Mouse (Mus musculus) embryonic facial prominence, embryonic 10.5 days (tissue): ENCODE measurements around the gene Prkcq. TPM values are rescaled to one million over a fixed set of nuclear protein-coding genes. Genes with fewer than 3 reads are reported as not detected.

Experiments used
- DNase-seq: peaks from one replicate; pipeline ENCODE4 v3.0.0-alpha.2; 2017; ENCODE audit warnings: low spot score
- H3K27ac ChIP-seq: fragments of 300-500 bp; sonication (generic); replicated peaks from 2 replicates; pipeline ENCODE4 v1.5.1; 2016; ENCODE audit warnings: mild to moderate bottlenecking
- H3K27me3 ChIP-seq: fragments of 300-500 bp; sonication (generic); replicated peaks from 2 replicates; pipeline ENCODE4 v1.6.1; 2016; ENCODE audit warnings: low read depth, mild to moderate bottlenecking; ENCODE audit not compliant: poor library complexity, severe bottlenecking
- H3K36me3 ChIP-seq: fragments of 300-500 bp; sonication (generic); replicated peaks from 2 replicates; pipeline ENCODE4 v1.6.1; 2016; ENCODE audit warnings: mild to moderate bottlenecking, moderate library complexity
- H3K4me1 ChIP-seq: fragments of 300-500 bp; sonication (generic); 2 replicates; pipeline ENCODE4 v1.6.1; 2016
- H3K4me3 ChIP-seq: fragments of 300-500 bp; sonication (generic); 2 replicates; pipeline ENCODE4 v1.5.1; 2016; ENCODE audit warnings: mild to moderate bottlenecking, moderate library complexity
- H3K9me3 ChIP-seq: fragments of 300-500 bp; sonication (generic); 2 replicates; pipeline ENCODE4 v1.6.1; 2016; ENCODE audit warnings: mild to moderate bottlenecking
- WGBS: fragments of 180-500 bp; shearing (Covaris S2); methylation state at CpG from one replicate; pipeline ENCODE4 v1.1.7; 2016; 5-methylcytosine and 5-hydroxymethylcytosine counted together
- polyA plus RNA-seq: library from polyadenylated mRNA; unstranded; fragments of >200 nt; fragmentation: Nextera tagmentation; extraction: Ambion mirVana; gene quantifications from 2 replicates; pipeline ENCODE4 v1.2.1, GENCODE M21; 2016

Gene Prkcq
- polyA plus RNA-seq, 1 experiment from 2014 or later, result 1.9 TPM

DNA sequence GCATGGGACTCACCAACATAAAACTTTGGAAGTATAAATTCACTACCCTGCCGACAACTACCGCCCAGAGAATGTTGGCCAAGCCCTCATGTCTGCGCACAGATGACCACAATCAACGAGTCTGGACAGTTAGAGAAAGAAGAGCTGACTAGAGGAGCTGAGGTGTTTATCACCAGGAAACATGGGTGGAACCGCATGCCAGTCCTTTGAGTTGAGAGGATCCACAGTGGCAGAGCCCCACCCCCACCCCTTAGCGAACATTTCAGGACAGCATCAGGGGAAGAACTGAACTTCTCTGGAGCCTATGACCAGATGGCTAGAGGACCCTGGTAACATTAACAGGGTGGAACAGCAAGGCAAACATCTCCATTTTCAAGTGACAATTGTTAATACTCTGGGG lies 37.4 kb downstream of the Prkcq start:
- H3K4me3 ChIP-seq, result no peak overlapping the region
- no peak for DNase-seq
- H3K4me1 ChIP-seq, result 0 out of 2 replicates have a peak, but pooled peaks cover 1% of the 10 kb centered on the region
- H3K9me3 ChIP-seq, result no peaks in the 10 kb centered on the region
- H3K36me3 ChIP-seq, result no peaks in the 10 kb centered on the region
- H3K27ac ChIP-seq, result no peak overlapping the region
- no peaks in the 10 kb centered on the region for H3K27me3 ChIP-seq
- WGBS, result 83% methylated on average over 6 of the region's 6 CpGs

DNA sequence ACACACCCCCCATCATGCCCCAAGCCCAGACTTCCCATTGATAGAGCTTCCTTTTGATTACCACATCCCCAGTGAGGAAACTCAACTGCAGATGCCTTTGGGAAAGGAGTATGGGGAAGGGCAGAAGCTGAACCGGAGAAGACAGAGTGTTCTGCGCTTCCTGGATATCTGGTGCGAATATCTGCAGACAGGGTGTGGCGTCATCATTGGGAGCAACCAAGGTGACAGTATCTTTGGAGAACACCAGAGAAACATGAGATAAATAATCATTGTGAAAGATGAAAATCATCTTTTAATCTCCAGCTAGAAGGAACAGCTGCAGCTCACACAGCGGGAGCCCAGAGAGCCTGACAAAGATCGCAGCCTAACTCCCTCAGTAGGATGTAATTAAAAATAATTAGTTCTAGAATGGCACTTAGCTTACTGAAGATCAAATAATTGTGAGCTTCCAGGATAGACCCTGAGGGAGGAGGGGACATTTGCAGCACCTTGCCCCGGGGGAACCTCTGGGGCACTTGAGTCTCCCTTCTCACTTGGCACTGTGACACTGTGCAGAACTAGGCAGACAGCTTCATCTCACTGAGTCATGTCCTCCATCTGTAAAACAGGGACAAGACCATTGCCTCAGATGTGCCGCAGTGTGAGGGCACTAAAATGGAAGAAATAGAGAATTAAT lies 38.5 kb downstream of the Prkcq start:
- DNase-seq, result no peak
- Histone ChIP-seq H3K27me3 (no peaks in the 10 kb centered on the region), H3K36me3 (no peaks in the 10 kb centered on the region), H3K4me3 (no peak overlapping the region), H3K4me1 (no peaks in the 10 kb centered on the region), H3K9me3 (no peaks in the 10 kb centered on the region), H3K27ac (no peak overlapping the region)
- 81% methylated on average over 8 of the region's 8 CpGs for WGBS

DNA sequence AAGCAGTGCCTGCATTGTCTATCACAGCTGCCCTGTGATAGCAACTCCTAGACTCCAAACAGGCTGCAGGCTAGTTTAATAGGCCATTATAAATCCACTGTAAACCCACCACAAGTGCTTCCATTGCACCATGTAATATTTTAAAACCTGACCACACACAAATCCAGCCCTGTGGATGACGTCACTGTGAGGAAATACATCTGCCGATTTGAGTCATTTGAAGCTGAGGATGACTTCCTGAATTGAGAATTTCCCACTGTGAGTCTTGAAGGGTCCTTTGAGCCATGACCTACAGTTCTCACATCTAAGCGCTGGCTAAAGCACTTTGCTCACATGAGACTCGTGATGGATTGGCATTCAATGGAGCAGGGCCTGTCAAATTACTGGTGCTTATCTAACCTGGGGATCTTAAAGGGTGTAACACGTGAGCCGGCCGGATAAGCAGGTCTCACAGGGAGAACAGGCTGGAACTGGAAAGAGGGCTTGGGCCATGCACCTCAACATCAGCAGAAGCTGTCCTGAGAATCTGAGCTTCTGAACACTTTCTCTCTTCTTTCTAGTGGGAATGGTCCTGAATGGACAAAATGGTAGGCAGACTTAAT lies 40.2 kb downstream of the Prkcq start:
- no peak for DNase-seq
- no peak overlapping the region for H3K27ac ChIP-seq
- WGBS, result 72% methylated on average over 7 of the region's 7 CpGs
- H3K4me1 ChIP-seq, result no peaks in the 10 kb centered on the region
- no peaks in the 10 kb centered on the region for H3K36me3 ChIP-seq
- H3K9me3 ChIP-seq, result no peaks in the 10 kb centered on the region
- no peak overlapping the region for H3K4me3 ChIP-seq
- no peaks in the 10 kb centered on the region for H3K27me3 ChIP-seq

DNA sequence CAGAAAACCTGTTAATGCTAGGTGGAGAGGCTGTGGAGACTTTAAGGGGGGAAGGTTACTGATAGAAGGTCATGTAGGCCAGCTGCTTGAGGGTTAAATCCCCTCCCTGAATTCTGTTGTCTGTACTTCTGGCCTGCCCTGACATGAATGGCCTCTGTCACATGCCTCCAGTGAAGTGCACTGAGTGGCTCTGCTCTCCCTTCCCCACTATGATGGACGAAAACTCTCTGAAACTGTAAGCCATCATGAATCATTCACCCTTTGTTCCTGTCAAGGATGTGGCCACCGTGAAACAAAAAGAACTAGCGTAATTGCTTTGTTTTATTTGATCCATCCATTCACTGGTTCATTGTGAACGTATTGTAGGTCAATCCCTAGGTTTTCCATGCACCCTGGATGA lies 44.5 kb downstream of the Prkcq start:
- Histone ChIP-seq H3K36me3 (no peaks in the 10 kb centered on the region), H3K27ac (no peak overlapping the region), H3K27me3 (no peaks in the 10 kb centered on the region), H3K4me3 (no peak overlapping the region), H3K9me3 (no peaks in the 10 kb centered on the region), H3K4me1 (no peaks in the 10 kb centered on the region)
- DNase-seq, result no peak
- WGBS, result 80% methylated on average over 4 of the region's 4 CpGs

DNA sequence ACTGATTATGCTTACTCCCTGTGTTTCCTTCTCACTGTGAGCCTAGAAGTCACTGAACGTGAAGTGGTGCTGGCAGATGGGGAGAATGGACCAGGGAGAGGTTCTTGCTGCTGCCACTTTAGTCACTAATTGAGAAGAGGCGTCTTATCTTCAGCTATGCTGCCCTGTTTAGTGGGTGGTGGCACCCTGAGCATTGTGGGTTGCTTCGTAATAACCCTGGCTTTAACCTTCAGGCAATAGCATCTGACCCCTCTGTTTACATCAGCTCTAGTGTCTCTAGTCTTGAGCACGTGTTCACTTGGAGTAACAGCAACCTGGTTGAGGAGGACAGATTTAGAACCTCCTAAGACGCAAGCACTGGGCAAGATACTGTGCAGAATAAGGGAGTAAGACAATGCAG lies 44.9 kb downstream of the Prkcq start:
- Histone ChIP-seq H3K27me3 (no peaks in the 10 kb centered on the region), H3K27ac (no peak overlapping the region), H3K4me1 (no peaks in the 10 kb centered on the region), H3K4me3 (no peak overlapping the region), H3K36me3 (no peaks in the 10 kb centered on the region), H3K9me3 (no peaks in the 10 kb centered on the region)
- 77% methylated on average over 5 of the region's 5 CpGs for WGBS
- no peak for DNase-seq

DNA sequence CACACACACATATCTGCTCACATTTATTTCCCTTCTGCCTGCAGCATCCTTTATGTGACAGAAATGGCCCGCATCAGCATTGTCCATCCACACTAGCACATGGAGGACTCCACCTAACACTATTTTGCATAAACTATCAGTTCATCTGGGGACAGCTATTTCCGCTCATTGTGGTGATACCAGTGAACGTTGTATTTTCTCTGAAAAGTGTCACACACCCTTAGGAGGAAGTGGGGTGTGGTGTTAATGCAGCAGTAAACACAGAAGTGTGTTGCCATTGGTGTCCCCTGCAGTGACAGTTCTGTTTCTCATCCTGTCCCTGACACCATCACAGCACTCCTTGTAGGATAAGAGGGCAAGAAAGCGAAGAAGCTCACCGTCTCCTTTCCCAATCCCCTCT lies 46.2 kb downstream of the Prkcq start:
- no peaks in the 10 kb centered on the region for H3K4me1 ChIP-seq
- H3K27ac ChIP-seq, result no peak overlapping the region
- H3K4me3 ChIP-seq, result no peak overlapping the region
- no peaks in the 10 kb centered on the region for H3K36me3 ChIP-seq
- no peaks in the 10 kb centered on the region for H3K27me3 ChIP-seq
- no peak for DNase-seq
- H3K9me3 ChIP-seq, result no peaks in the 10 kb centered on the region
- WGBS, result 85% methylated on average over 5 of the region's 5 CpGs

DNA sequence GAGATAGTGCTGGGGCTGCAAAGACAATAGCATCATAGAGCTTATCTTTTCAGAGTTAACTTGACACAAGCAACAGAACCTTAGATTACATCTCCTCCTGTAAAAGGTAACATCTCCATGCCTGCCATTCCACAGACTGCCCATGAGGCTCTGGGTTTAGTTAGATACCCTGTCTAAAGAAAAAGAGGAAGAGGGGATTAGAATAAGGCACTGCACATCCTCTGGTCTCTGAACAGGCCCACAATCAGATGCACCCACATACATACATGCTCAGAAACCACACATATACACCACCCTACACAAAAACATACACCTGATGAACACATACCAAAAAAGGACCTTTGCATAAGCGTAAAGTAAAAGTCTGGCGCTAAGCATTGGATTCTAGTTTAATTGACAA lies 47.4 kb downstream of the Prkcq start:
- H3K36me3 ChIP-seq, result no peaks in the 10 kb centered on the region
- no peaks in the 10 kb centered on the region for H3K4me1 ChIP-seq
- H3K27me3 ChIP-seq, result no peaks in the 10 kb centered on the region
- no peaks in the 10 kb centered on the region for H3K9me3 ChIP-seq
- DNase-seq, result no peak
- no peak overlapping the region for H3K4me3 ChIP-seq
- no peak overlapping the region for H3K27ac ChIP-seq
- WGBS, result 96% methylated on average over 2 of the region's 2 CpGs

DNA sequence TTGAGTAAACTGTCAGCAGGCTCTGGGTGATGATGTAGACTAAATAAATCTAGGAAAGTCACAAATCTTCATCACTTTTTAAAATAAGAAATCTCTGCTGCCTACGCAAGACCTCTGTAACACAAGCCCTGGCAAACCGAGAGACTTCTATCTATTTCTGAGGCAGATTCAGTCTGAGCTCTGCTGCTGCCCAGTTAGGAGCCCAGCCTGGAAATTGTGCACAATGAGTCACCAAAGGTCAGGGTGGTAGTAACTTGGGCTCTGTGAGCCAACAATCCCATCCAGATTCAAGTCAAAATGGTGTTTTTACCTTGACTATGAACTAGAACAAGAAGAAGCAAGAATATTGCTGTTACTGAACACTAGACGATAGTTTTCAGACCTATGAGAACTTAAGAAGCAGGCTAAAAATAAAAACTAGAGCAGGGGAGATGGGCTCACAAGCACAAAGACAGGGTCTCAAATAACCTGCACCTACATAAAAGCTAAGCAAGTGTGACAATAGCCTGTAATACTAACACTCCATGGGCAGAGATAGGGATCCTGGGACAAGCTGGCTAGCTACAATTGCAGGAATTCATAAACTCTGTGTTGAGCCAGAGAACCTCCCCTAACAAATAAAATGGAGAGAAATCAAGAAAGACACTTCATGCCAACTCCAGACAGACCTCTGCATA lies 53.0 kb downstream of the Prkcq start:
- no peaks in the 10 kb centered on the region for H3K36me3 ChIP-seq
- WGBS, result 91% methylated on average over 3 of the region's 3 CpGs
- H3K4me3 ChIP-seq, result no peak overlapping the region
- H3K4me1 ChIP-seq, result no peaks in the 10 kb centered on the region
- DNase-seq, result no peak
- H3K27ac ChIP-seq, result no peak overlapping the region
- no peaks in the 10 kb centered on the region for H3K27me3 ChIP-seq
- no peaks in the 10 kb centered on the region for H3K9me3 ChIP-seq

DNA sequence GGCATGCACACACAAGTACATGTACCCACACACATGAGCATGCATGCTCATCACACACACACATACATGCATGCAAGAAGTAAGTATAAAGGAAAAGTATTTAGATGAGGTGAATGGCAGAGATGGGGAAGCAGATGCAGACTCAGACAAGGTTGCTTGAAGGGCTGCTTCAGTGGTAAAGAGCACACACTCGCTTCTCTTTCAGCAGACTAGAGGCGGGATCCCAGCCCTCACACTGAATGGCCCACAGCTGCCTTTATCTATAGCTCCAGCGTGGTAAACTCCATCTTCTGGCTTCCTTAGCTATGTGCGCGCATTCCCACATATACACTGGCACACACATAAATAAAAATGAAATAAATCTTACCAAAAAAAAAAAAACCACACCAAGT lies 53.6 kb downstream of the Prkcq start:
- no peaks in the 10 kb centered on the region for H3K27me3 ChIP-seq
- H3K4me1 ChIP-seq, result no peaks in the 10 kb centered on the region
- no peak for DNase-seq
- no peaks in the 10 kb centered on the region for H3K36me3 ChIP-seq
- WGBS, result 85% methylated on average over 5 of the region's 5 CpGs
- H3K9me3 ChIP-seq, result no peaks in the 10 kb centered on the region
- H3K27ac ChIP-seq, result no peak overlapping the region
- no peak overlapping the region for H3K4me3 ChIP-seq

DNA sequence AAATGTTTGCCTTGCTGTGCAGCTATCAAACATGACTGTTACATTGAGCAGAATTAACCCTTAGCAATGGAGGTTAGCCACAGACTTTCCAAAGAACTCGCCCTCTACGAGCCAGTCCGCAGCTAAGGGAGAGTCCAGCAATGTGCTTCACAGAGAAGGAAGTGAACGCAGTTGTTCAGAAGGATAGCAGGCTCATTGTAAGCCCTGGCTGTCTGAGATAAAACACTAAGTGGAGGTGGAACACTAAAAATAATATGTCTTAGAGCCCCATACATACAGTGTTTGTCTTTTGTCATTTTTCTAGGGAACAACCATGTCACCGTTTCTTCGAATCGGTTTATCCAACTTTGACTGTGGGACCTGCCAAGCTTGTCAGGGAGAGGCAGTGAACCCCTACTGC lies 54.6 kb downstream of the Prkcq start:
- no peaks in the 10 kb centered on the region for H3K9me3 ChIP-seq
- DNase-seq, result no peak
- no peak overlapping the region for H3K4me3 ChIP-seq
- no peaks in the 10 kb centered on the region for H3K27me3 ChIP-seq
- H3K36me3 ChIP-seq, result no peaks in the 10 kb centered on the region
- H3K4me1 ChIP-seq, result no peaks in the 10 kb centered on the region
- H3K27ac ChIP-seq, result no peak overlapping the region
- 89% methylated on average over 7 of the region's 7 CpGs for WGBS

DNA sequence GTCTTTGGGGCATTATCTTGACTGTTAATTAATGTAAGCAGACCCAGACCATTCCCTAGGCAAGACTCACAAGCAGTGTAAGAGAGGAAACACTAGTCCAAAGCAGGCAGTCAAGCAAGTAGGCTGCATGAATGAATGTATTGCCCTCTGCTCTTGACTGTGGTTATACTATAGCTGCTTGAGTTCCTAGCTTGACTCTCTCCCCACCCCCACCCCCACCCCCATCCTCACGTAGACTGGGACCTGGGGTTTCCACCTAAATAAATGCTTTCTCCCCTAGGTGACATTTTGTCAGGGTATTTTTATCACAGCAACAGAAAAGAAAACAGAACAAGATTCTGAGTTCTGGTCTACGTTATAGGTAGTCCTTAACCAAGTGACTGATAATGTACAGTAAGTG lies 57.2 kb downstream of the Prkcq start:
- no peak for DNase-seq
- Histone ChIP-seq H3K27ac (no peak overlapping the region), H3K36me3 (no peaks in the 10 kb centered on the region), H3K4me1 (no peaks in the 10 kb centered on the region), H3K9me3 (no peaks in the 10 kb centered on the region), H3K27me3 (no peaks in the 10 kb centered on the region), H3K4me3 (no peak overlapping the region)
- 76% methylated on average over 2 of the region's 2 CpGs for WGBS

DNA sequence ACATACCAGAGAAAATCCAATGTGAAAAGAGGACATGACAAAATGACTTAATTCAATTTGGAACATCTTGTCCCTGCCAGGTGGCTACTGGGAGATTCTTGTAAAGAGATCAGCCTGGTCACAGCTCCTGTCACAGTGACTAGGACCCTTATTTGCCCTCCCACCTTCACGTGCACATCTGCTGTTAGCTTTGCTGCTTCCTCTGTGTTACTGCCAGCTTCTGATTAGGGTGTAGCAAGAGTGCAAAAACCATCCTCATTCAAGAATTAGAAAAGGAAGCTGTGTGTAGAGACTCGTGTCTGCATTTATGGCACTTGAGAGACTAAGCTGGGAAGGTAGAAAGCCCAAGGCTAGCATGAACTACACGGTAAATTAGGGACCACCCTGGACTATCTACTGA lies 59.2 kb downstream of the Prkcq start:
- Histone ChIP-seq H3K9me3 (no peaks in the 10 kb centered on the region), H3K36me3 (no peaks in the 10 kb centered on the region), H3K4me3 (no peak overlapping the region), H3K27me3 (no peaks in the 10 kb centered on the region), H3K27ac (no peak overlapping the region), H3K4me1 (no peaks in the 10 kb centered on the region)
- DNase-seq, result no peak
- 70% methylated on average over 3 of the region's 3 CpGs for whole genome bisulfite sequencing

DNA sequence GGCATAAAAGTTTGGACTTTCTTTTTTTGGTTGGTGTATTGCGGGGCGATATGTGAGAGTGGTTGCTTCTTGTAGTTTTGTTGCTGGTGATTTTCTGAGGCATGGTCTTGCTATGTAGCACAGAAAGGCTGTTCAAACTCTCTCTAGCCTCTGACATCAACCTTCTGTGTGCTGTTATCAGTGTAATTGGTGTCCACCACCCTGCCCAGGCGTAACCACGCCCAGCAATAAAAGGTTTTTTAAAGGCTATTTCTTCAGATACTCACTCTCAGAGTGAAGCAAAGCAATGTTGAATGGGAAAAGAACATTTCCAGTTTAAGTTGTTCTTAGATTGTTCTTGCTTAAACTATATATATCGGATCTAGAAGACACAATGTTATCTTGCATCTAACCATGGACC lies 60.1 kb downstream of the Prkcq start:
- Histone ChIP-seq H3K27ac (no peak overlapping the region), H3K36me3 (no peaks in the 10 kb centered on the region), H3K4me1 (no peaks in the 10 kb centered on the region), H3K27me3 (no peaks in the 10 kb centered on the region), H3K9me3 (no peaks in the 10 kb centered on the region), H3K4me3 (no peak overlapping the region)
- WGBS, result 91% methylated on average over 5 of the region's 5 CpGs
- no peak for DNase-seq
